Mouse (Mus musculus): Measurements from ENCODE around the gene Pter. TPM values are rescaled to one million over a fixed set of nuclear protein-coding genes. Genes with fewer than 3 reads are reported as not detected.

Gene Pter
- polyA plus RNA-seq, 1 experiment from 2014 or later: 19.1 TPM

DNA sequence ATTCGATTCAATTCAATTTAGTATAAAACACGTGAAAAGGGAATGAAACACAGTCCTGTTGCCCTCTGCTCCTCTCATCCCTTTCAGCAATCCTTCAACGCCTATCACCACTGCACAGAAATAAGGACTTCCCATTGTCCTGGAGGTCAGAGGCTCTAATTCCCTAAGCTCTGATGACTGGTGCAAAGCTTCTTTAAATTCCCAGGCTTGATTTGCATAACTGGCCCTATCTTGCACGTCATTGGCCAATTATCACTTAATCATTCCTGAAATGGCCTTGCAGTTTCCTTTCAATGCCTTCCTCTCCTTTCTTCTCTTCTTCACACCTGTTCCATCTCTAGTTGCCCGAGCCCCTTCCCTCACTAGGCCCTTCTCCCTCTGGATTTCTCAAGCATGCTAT lies 94.5 kb downstream of the Pter start:
- no peak overlapping the region for H3K4me3 ChIP-seq (ENCODE audit: low read length)
- H3K36me3 ChIP-seq (ENCODE audit: control insufficient read depth, insufficient read depth): no peaks in the 10 kb centered on the region
- H3K27me3 ChIP-seq (ENCODE audit: control insufficient read depth, insufficient read depth, low read length): no peaks in the 10 kb centered on the region
- H3K27ac ChIP-seq (ENCODE audit: low read length): no peak overlapping the region
- no peaks in the 10 kb centered on the region for H3K4me1 ChIP-seq (ENCODE audit: control insufficient read depth, insufficient read depth, low read length)
- H3K9me3 ChIP-seq (replicated peaks; ENCODE audit: control insufficient read depth, low read length): no peaks in the 10 kb centered on the region
- H3K4me2 ChIP-seq (ENCODE audit: low read depth, low read length): no peak overlapping the region
- WGBS: 51% methylated on average over 5 of the region's 5 CpGs
- H3K9ac ChIP-seq (ENCODE audit: low read length): no peak overlapping the region
- no peak for ATAC-seq (replicated peaks; ENCODE audit: extremely low read depth, insufficient read depth, low FRiP score)

DNA sequence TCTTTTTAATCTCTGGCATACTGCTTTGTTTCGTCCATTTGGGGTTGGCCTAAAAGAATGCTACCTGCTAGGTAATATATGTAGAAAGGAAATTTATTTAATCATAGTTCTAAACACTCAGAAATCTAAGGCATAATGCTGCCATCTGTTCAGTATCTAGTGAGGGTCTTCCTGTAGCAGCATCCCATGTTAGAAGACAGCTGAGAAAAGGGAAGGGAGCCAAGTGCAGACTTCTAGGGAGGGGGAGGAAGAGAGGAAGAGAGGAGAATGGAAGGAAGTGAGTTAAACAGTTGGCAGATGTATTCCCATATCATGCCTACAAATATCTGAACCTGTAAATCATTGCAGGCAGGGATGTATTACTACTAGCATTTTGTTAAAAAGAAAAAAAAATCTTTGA lies 95.0 kb downstream of the Pter start:
- no peaks in the 10 kb centered on the region for H3K9me3 ChIP-seq (replicated peaks; ENCODE audit: control insufficient read depth, low read length)
- no peak overlapping the region for H3K4me3 ChIP-seq (ENCODE audit: low read length)
- no peak overlapping the region for H3K27ac ChIP-seq (ENCODE audit: low read length)
- H3K36me3 ChIP-seq (ENCODE audit: control insufficient read depth, insufficient read depth): no peaks in the 10 kb centered on the region
- no peak for ATAC-seq (replicated peaks; ENCODE audit: extremely low read depth, insufficient read depth, low FRiP score)
- H3K9ac ChIP-seq (ENCODE audit: low read length): no peak overlapping the region
- H3K4me1 ChIP-seq (ENCODE audit: control insufficient read depth, insufficient read depth, low read length): no peaks in the 10 kb centered on the region
- WGBS: 73% methylated on average over 1 of the region's 1 CpGs
- no peak overlapping the region for H3K4me2 ChIP-seq (ENCODE audit: low read depth, low read length)
- H3K27me3 ChIP-seq (ENCODE audit: control insufficient read depth, insufficient read depth, low read length): no peaks in the 10 kb centered on the region

DNA sequence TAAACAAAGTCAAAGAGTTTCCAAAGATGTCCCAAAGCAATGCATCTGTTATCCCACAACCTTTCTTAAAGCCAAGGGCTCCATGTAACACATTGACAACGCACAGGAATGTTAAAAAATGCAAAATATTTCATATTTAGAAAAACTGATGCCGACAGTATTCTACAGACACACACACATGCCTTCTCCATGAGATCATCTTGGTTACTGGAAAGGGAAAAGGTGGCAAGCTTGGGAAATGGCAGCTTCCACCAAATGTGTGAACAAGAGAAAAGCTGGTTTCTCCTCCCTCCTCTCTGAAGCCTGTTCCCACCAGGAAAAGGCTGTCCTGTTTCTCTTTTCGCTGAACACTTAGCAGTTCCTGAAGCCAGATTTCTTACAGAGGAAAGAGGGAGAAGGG lies 114.9 kb downstream of the Pter start:
- Histone ChIP-seq H3K27me3 (ENCODE audit: control insufficient read depth, insufficient read depth, low read length) (no peaks in the 10 kb centered on the region), H3K27ac (ENCODE audit: low read length) (no peak overlapping the region), H3K9ac (ENCODE audit: low read length) (no peak overlapping the region), H3K4me2 (ENCODE audit: low read depth, low read length) (no peak overlapping the region), H3K36me3 (ENCODE audit: control insufficient read depth, insufficient read depth) (no peaks in the 10 kb centered on the region), H3K4me3 (ENCODE audit: low read length) (no peak overlapping the region), H3K9me3 (replicated peaks; ENCODE audit: control insufficient read depth, low read length) (no peaks in the 10 kb centered on the region), H3K4me1 (ENCODE audit: control insufficient read depth, insufficient read depth, low read length) (no peaks in the 10 kb centered on the region)
- 44% methylated on average over 3 of the region's 3 CpGs for WGBS
- ATAC-seq (replicated peaks; ENCODE audit: extremely low read depth, insufficient read depth, low FRiP score): no peak

DNA sequence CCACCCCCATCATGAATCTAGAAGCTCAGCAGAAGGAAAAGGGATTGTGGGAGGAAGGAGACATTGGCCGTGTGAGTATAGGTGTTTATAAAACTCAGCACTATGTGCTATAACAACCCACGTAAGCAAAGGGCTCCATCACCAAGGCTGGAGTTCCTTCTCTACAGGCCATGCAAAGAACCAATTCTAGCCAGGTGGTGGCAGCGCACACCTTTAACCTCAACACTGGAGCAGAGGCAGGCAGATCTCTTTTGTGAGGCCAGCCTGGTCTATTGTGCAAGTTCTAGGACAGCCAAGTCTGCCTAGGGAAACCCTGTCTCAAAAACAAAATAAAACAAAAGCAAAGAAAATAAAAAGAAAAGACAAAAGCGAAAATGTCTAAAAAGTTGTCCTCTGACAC lies 115.9 kb downstream of the Pter start:
- no peaks in the 10 kb centered on the region for H3K27me3 ChIP-seq (ENCODE audit: control insufficient read depth, insufficient read depth, low read length)
- no peak overlapping the region for H3K4me3 ChIP-seq (ENCODE audit: low read length)
- WGBS: 89% methylated on average over 4 of the region's 4 CpGs
- H3K27ac ChIP-seq (ENCODE audit: low read length): no peak overlapping the region
- H3K4me2 ChIP-seq (ENCODE audit: low read depth, low read length): no peak overlapping the region
- H3K9ac ChIP-seq (ENCODE audit: low read length): no peak overlapping the region
- H3K9me3 ChIP-seq (replicated peaks; ENCODE audit: control insufficient read depth, low read length): no peaks in the 10 kb centered on the region
- no peaks in the 10 kb centered on the region for H3K4me1 ChIP-seq (ENCODE audit: control insufficient read depth, insufficient read depth, low read length)
- no peak for ATAC-seq (replicated peaks; ENCODE audit: extremely low read depth, insufficient read depth, low FRiP score)
- H3K36me3 ChIP-seq (ENCODE audit: control insufficient read depth, insufficient read depth): no peaks in the 10 kb centered on the region

DNA sequence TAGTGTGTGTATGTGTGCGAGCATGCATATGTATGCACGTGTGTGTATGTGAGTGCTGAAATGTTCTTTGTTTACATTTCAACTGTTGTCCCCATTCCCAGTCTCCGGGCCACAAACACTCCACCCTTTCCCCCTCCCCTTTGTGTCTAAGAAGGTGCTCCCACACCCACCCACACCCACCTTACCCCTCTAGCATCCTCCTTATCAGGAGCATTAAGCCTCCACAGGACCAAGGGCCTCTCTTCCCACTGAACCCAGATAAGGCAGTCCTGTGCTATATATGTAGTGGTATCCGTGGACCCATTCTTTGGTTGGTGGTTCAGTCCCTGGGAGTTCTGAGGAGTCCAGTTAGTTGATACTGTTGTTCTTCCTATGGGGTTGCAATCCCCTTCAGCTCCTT lies 120.7 kb downstream of the Pter start:
- Histone ChIP-seq H3K36me3 (ENCODE audit: control insufficient read depth, insufficient read depth) (no peaks in the 10 kb centered on the region), H3K4me2 (ENCODE audit: low read depth, low read length) (no peak overlapping the region), H3K27me3 (ENCODE audit: control insufficient read depth, insufficient read depth, low read length) (no peaks in the 10 kb centered on the region), H3K4me3 (ENCODE audit: low read length) (no peak overlapping the region), H3K9me3 (replicated peaks; ENCODE audit: control insufficient read depth, low read length) (no peaks in the 10 kb centered on the region), H3K27ac (ENCODE audit: low read length) (no peak overlapping the region), H3K4me1 (ENCODE audit: control insufficient read depth, insufficient read depth, low read length) (no peaks in the 10 kb centered on the region), H3K9ac (ENCODE audit: low read length) (no peak overlapping the region)
- 84% methylated on average over 4 of the region's 4 CpGs for WGBS
- no peak for ATAC-seq (replicated peaks; ENCODE audit: extremely low read depth, insufficient read depth, low FRiP score)

DNA sequence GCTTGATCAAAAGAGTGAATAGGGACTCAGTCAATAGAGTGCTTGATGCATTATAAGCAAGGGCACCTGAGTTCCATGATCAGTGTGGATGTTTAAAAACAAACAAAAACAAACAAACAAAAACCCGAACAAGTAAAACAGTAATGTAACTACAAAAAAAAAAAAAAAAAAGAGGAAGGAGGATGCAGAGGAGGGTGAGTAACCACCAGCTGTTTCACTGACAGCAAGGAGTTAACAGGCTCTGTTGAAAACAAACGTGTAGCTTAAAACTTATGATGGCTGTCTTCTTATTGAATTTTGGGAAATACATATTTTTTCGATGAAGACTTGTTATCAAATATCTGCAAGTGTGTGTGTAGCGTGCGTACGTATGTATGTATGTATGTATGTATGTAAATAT lies 124.8 kb downstream of the Pter start:
- Histone ChIP-seq H3K9ac (ENCODE audit: low read length) (no peak overlapping the region), H3K4me2 (ENCODE audit: low read depth, low read length) (no peak overlapping the region), H3K4me3 (ENCODE audit: low read length) (no peak overlapping the region), H3K36me3 (ENCODE audit: control insufficient read depth, insufficient read depth) (no peaks in the 10 kb centered on the region), H3K4me1 (ENCODE audit: control insufficient read depth, insufficient read depth, low read length) (no peaks in the 10 kb centered on the region), H3K9me3 (replicated peaks; ENCODE audit: control insufficient read depth, low read length) (no peaks in the 10 kb centered on the region), H3K27me3 (ENCODE audit: control insufficient read depth, insufficient read depth, low read length) (no peaks in the 10 kb centered on the region), H3K27ac (ENCODE audit: low read length) (no peak overlapping the region)
- no peak for ATAC-seq (replicated peaks; ENCODE audit: extremely low read depth, insufficient read depth, low FRiP score)
- 82% methylated on average over 6 of the region's 6 CpGs for WGBS

Other genes with a start within 250 kb of the Pter start
- gene C1ql3, start 87.8 kb downstream of the Pter start, polyA plus RNA-seq (2015; fragmentation: Nextera tagmentation; extraction: Ambion mirVana): 0.46 and 0.59 TPM in 2 replicates